Mouse (Mus musculus) layer of hippocampus, adult 9-11 months (tissue): ENCODE results near the gene Lrrn1.

Source experiments
- DNase-seq: peaks from one replicate; pipeline ENCODE4 v3.0.0; 2022

Lrrn1 gene

GRCm38 (mm10) chr6:107528877-107529864 is at the start of gene Lrrn1:
Gene Lrrn1 (plus strand): TSS chr6:107529768.
- peak; percentile 81 for DNase-seq

GRCm38 (mm10) chr6:107494491-107494890 is 35.1 kb upstream of the Lrrn1 start:
- no peak for DNase-seq

GRCm38 (mm10) chr6:107495830-107496229 is 33.7 kb upstream of the Lrrn1 start:
- DNase-seq, result no peak

GRCm38 (mm10) chr6:107513716-107514115 is 15.9 kb upstream of the Lrrn1 start:
- DNase-seq, result no peak

- no peak for DNase-seq
These were observed 5.6 kb upstream of the Lrrn1 start for GRCm38 (mm10) chr6:107523953-107524352.

GRCm38 (mm10) chr6:107529911-107530431 is 403 bp downstream of the Lrrn1 start:
- peak; percentile 54 for DNase-seq

GRCm38 (mm10) chr6:107530621-107531285 is 1.2 kb downstream of the Lrrn1 start:
- DNase-seq, result no peak

- DNase-seq, result no peak
These were observed 2.0 kb downstream of the Lrrn1 start for GRCm38 (mm10) chr6:107531526-107532080.

GRCm38 (mm10) chr6:107534533-107534932 is 5.0 kb downstream of the Lrrn1 start:
- no peak for DNase-seq

GRCm38 (mm10) chr6:107536631-107537030 is 7.1 kb downstream of the Lrrn1 start:
- no peak for DNase-seq

- DNase-seq, result peak; percentile 24
These were observed 11.7 kb downstream of the Lrrn1 start for GRCm38 (mm10) chr6:107541222-107541621.

GRCm38 (mm10) chr6:107541918-107542317 is 12.3 kb downstream of the Lrrn1 start:
- DNase-seq, result peak; percentile 64

GRCm38 (mm10) chr6:107546272-107546671 is 16.7 kb downstream of the Lrrn1 start:
- DNase-seq, result no peak

GRCm38 (mm10) chr6:107552511-107552910 is 22.9 kb downstream of the Lrrn1 start:
- no peak for DNase-seq

- DNase-seq, result no peak
These were observed 25.8 kb downstream of the Lrrn1 start for GRCm38 (mm10) chr6:107555364-107555763.

- DNase-seq, result peak; percentile 38
These were observed 27.4 kb downstream of the Lrrn1 start for GRCm38 (mm10) chr6:107556996-107557395.

GRCm38 (mm10) chr6:107557806-107558205 is 28.2 kb downstream of the Lrrn1 start:
- DNase-seq, result no peak

- DNase-seq, result no peak
These were observed 32.7 kb downstream of the Lrrn1 start for GRCm38 (mm10) chr6:107562255-107562654.

- peak; percentile 15 for DNase-seq
These were observed 37.5 kb downstream of the Lrrn1 start for GRCm38 (mm10) chr6:107566944-107567634.

GRCm38 (mm10) chr6:107574561-107574960 is 45.0 kb downstream of the Lrrn1 start:
- DNase-seq, result no peak

- DNase-seq, result no peak
These were observed 45.8 kb downstream of the Lrrn1 start for GRCm38 (mm10) chr6:107575405-107575804.

GRCm38 (mm10) chr6:107577309-107577708 is 47.7 kb downstream of the Lrrn1 start:
- no peak for DNase-seq
